Mouse (Mus musculus): ENCODE data around the gene Pde1c.

- TF ChIP-seq GATA1 (IDR thresholded peaks at IDR 0.05; ENCODE audit: low read length) (no peak), TAL1 (IDR thresholded peaks at IDR 0.05; ENCODE audit: low read length) (no peak)
Measured at GRCm38 (mm10) chr6:56257555-56258297, 311.2 kb downstream of the Pde1c start.
